Mouse (Mus musculus): ENCODE measurements around the gene Akap10. TPM values are rescaled to one million over a fixed set of nuclear protein-coding genes. Genes with fewer than 3 reads are reported as not detected.
"Not testable (repeated sequence)": the region's sequence is repeated elsewhere in the genome, so short reads cannot be mapped to it uniquely, and the experiment has no call there.

Gene Akap10
- polyA plus RNA-seq, 1 experiment from 2014 or later, result 14.1 TPM

GRCm38 (mm10) chr11:61853659-61854058 is 76.4 kb downstream of the Akap10 start:
- H3K4me2 ChIP-seq (ENCODE audit: low read depth, low read length), result peak overlapping the region; percentile 95
- peak overlapping the region; percentile 98 for H3K9ac ChIP-seq (ENCODE audit: low read length)
- no peaks in the 10 kb centered on the region for H3K27me3 ChIP-seq (ENCODE audit: control insufficient read depth, insufficient read depth, low read length)
- ATAC-seq (ENCODE audit: insufficient read depth, low FRiP score), result no peak
- peaks cover 7% of the 10 kb centered on the region; the same call in 1 of the 2 replicates for H3K4me1 ChIP-seq (ENCODE audit: control insufficient read depth, insufficient read depth, low read length)
- 15% methylated on average over 5 of the region's 5 CpGs for WGBS
- H3K36me3 ChIP-seq (ENCODE audit: control insufficient read depth, insufficient read depth, low read length), result no peaks in the 10 kb centered on the region
- H3K9me3 ChIP-seq (replicated peaks; ENCODE audit: control insufficient read depth, low read length), result no peaks in the 10 kb centered on the region
- H3K27ac ChIP-seq (ENCODE audit: low read length), result no peak overlapping the region
- H3K4me3 ChIP-seq (replicated peaks; ENCODE audit: low read length), result peak overlapping the region; percentile 97

DNA sequence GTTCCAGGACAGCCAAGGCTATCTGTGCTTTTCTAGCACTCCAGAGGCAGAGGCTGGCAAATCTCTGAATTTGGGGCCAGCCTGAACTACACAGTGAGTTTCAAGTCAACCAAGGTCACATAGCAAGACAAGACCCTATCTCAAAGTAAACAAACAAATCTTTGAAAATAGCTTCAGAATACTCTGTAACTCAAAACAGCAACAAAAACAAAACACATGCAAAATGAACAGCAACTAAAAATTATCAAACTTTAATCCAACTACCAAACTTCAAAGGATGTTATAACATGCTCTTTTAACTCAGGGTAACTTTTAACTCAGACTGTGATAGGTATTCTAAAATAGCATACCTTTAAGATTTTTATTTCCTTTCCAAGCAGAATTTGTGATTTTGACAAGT is 77.1 kb downstream of the Akap10 start:
- no peak overlapping the region for H3K4me2 ChIP-seq (ENCODE audit: low read depth, low read length)
- no peak overlapping the region for H3K27ac ChIP-seq (ENCODE audit: low read length)
- H3K4me3 ChIP-seq (replicated peaks; ENCODE audit: low read length), result no peak overlapping the region
- no peak for ATAC-seq (ENCODE audit: insufficient read depth, low FRiP score)
- no peaks in the 10 kb centered on the region for H3K27me3 ChIP-seq (ENCODE audit: control insufficient read depth, insufficient read depth, low read length)
- H3K4me1 ChIP-seq (ENCODE audit: control insufficient read depth, insufficient read depth, low read length), result peaks cover 7% of the 10 kb centered on the region; the same call in 1 of the 2 replicates
- H3K36me3 ChIP-seq (ENCODE audit: control insufficient read depth, insufficient read depth, low read length), result no peaks in the 10 kb centered on the region
- no peaks in the 10 kb centered on the region for H3K9me3 ChIP-seq (replicated peaks; ENCODE audit: control insufficient read depth, low read length)
- H3K9ac ChIP-seq (ENCODE audit: low read length), result no peak overlapping the region

DNA sequence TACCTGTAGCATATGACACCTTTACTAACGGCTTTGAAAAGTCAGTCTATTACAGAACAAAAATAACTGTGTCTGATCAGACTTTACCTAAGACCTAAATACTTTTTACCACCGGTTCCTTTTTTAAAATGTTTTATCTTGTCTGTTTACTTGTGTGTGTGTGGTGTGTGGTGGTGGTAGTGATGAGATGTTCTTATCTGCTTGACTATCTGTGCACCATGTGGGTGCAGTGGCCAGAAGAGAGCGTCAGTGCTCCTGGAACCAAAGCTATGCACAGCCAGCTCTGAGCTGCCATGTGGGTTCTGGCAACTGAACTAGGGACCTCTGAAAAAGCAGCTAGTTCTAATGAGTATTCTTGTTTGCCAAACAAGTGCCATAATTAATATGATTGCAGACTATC is 78.9 kb downstream of the Akap10 start:
- Histone ChIP-seq H3K4me2 (ENCODE audit: low read depth, low read length) (no peak overlapping the region), H3K36me3 (ENCODE audit: control insufficient read depth, insufficient read depth, low read length) (no peaks in the 10 kb centered on the region), H3K9me3 (replicated peaks; ENCODE audit: control insufficient read depth, low read length) (no peaks in the 10 kb centered on the region), H3K4me1 (ENCODE audit: control insufficient read depth, insufficient read depth, low read length) (peaks cover 7% of the 10 kb centered on the region; the same call in 1 of the 2 replicates), H3K27me3 (ENCODE audit: control insufficient read depth, insufficient read depth, low read length) (no peaks in the 10 kb centered on the region), H3K4me3 (replicated peaks; ENCODE audit: low read length) (no peak overlapping the region), H3K27ac (ENCODE audit: low read length) (no peak overlapping the region), H3K9ac (ENCODE audit: low read length) (no peak overlapping the region)
- ATAC-seq (ENCODE audit: insufficient read depth, low FRiP score), result no peak
- 78% methylated on average over 3 of the region's 3 CpGs for WGBS

DNA sequence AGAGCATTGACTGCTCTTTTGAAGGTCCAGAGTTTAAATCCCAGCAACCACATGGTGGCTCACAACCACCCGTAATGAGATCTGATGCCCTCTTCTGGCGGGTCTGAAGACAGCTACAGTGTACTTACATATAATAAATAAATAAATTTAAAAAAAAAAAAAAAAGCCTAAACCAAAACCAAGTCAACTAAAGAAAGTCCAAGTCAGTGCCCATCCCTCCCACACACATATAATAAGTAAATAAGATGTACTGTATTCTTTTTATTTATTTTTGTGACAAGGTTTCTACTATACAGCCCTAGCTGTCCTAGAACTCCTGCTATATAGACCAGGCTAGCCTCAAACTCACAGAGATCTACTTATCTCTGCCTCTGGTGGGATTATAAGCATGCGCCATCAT is 89.4 kb downstream of the Akap10 start:
- not testable (repeated sequence) for ATAC-seq (ENCODE audit: insufficient read depth, low FRiP score); H3K4me1 ChIP-seq (ENCODE audit: control insufficient read depth, insufficient read depth, low read length); H3K9ac ChIP-seq (ENCODE audit: low read length); H3K36me3 ChIP-seq (ENCODE audit: control insufficient read depth, insufficient read depth, low read length); H3K27me3 ChIP-seq (ENCODE audit: control insufficient read depth, insufficient read depth, low read length); H3K27ac ChIP-seq (ENCODE audit: low read length); H3K4me2 ChIP-seq (ENCODE audit: low read depth, low read length); H3K4me3 ChIP-seq (replicated peaks; ENCODE audit: low read length); H3K9me3 ChIP-seq (replicated peaks; ENCODE audit: control insufficient read depth, low read length)
- WGBS, result 70% methylated on average over 3 of the region's 3 CpGs

DNA sequence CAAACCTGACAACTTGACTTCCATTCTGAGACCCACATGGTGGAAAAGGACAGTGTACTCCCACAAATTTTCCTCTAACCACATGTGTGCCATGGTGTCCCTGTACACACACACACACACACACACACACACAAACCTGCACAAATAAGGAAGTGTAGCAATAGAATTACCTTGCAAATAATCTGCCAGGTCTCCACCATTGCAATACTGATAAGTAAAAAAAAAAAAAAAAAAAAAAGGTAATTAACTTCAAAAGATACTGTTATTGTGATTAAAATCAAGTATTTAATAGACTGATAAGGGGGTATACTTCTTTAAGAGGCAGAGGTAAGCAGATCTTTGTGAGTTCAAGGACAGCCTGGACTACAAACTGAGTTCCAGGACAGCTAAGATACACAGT is 90.1 kb downstream of the Akap10 start:
- H3K4me3 ChIP-seq (replicated peaks; ENCODE audit: low read length), result no peak overlapping the region
- no peaks in the 10 kb centered on the region for H3K9me3 ChIP-seq (replicated peaks; ENCODE audit: control insufficient read depth, low read length)
- no peak overlapping the region for H3K27ac ChIP-seq (ENCODE audit: low read length)
- no peaks in the 10 kb centered on the region for H3K4me1 ChIP-seq (ENCODE audit: control insufficient read depth, insufficient read depth, low read length)
- H3K36me3 ChIP-seq (ENCODE audit: control insufficient read depth, insufficient read depth, low read length), result peaks cover 7% of the 10 kb centered on the region
- ATAC-seq (ENCODE audit: insufficient read depth, low FRiP score), result no peak
- no peak overlapping the region for H3K4me2 ChIP-seq (ENCODE audit: low read depth, low read length)
- no peaks in the 10 kb centered on the region for H3K27me3 ChIP-seq (ENCODE audit: control insufficient read depth, insufficient read depth, low read length)
- no peak overlapping the region for H3K9ac ChIP-seq (ENCODE audit: low read length)

DNA sequence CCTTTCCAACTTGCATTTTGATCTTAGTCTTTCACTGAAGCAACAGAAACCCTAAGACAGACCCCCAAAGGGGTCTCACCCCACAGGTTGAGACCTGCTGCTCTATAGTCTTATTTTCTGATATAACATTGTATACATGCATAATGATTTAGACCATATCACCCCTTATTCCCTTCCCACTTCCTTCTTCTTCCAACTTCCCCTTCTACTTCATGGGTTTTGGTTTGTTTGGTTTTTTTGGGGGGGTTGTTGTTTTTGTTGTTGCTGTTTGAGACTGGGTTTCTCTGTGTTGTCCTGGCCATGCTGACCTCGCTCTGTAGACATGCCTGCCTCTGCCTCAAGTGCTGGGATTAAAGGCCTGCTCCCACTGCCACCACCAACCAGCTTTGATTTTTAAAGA is 90.9 kb downstream of the Akap10 start:
- no peak overlapping the region for H3K4me3 ChIP-seq (replicated peaks; ENCODE audit: low read length)
- peaks cover 7% of the 10 kb centered on the region for H3K36me3 ChIP-seq (ENCODE audit: control insufficient read depth, insufficient read depth, low read length)
- WGBS, result 90% methylated on average over 1 of the region's 1 CpGs
- no peak overlapping the region for H3K9ac ChIP-seq (ENCODE audit: low read length)
- no peaks in the 10 kb centered on the region for H3K27me3 ChIP-seq (ENCODE audit: control insufficient read depth, insufficient read depth, low read length)
- ATAC-seq (ENCODE audit: insufficient read depth, low FRiP score), result no peak
- H3K9me3 ChIP-seq (replicated peaks; ENCODE audit: control insufficient read depth, low read length), result no peaks in the 10 kb centered on the region
- H3K4me2 ChIP-seq (ENCODE audit: low read depth, low read length), result no peak overlapping the region
- H3K27ac ChIP-seq (ENCODE audit: low read length), result no peak overlapping the region
- H3K4me1 ChIP-seq (ENCODE audit: control insufficient read depth, insufficient read depth, low read length), result no peaks in the 10 kb centered on the region

Other genes with a start within 250 kb of the Akap10 start
- 6.1 and 6.6 TPM in 2 replicates for gene Fam83g, start 246.2 kb downstream of the Akap10 start, polyA plus RNA-seq (2015; fragmentation: Nextera tagmentation; extraction: Ambion mirVana)
- not detected in 2 replicates for gene Slc5a10, start 209.4 kb downstream of the Akap10 start, polyA plus RNA-seq (2015; fragmentation: Nextera tagmentation; extraction: Ambion mirVana)
- gene Prpsap2, start 168.2 kb downstream of the Akap10 start, polyA plus RNA-seq (2015; fragmentation: Nextera tagmentation; extraction: Ambion mirVana), result 26.8 and 27.1 TPM in 2 replicates
- 8.2 and 8.9 TPM in 2 replicates for gene Ulk2, start 75.2 kb downstream of the Akap10 start, polyA plus RNA-seq (2015; fragmentation: Nextera tagmentation; extraction: Ambion mirVana)
- 7.6 and 7.7 TPM in 2 replicates for gene Specc1, start 26.5 kb upstream of the Akap10 start, polyA plus RNA-seq (2015; fragmentation: Nextera tagmentation; extraction: Ambion mirVana)